In genomic region chr17:43403851-43404250, GRCm38 (mm10) we compare ENCODE assay signal across 28 mouse cellular contexts. TPM values are rescaled to one million over a fixed set of nuclear protein-coding genes. Genes with fewer than 3 reads are reported as not detected.
DNase-seq lines count a peak whose midpoint lies in the region; ATAC-seq lines count a peak whose summit lies in the region.
"Had no signal": no experiment of that assay in that cellular context is flagged by ENCODE, and none has a peak within 500 bp of the region (broad histone marks: within the 10 kb centered on the region; RNA-seq: fewer than 3 reads in every experiment).

No protein-coding gene starts in this region.

- H3K4me2 ChIP-seq in neural tube, embryonic 15.5 days = no peak overlapping the region
- H3K4me2 ChIP-seq: embryonic facial prominence, embryonic 13.5 days; embryonic facial prominence, embryonic 15.5 days; forebrain, embryonic 12.5 days had no signal

- WGBS in neural tube, embryonic 15.5 days = 42% methylated on average over 6 of the region's 6 CpGs

- H3K4me1 ChIP-seq in neural tube, embryonic 15.5 days = no peaks in the 10 kb centered on the region
- H3K4me1 ChIP-seq: embryonic facial prominence, embryonic 13.5 days; embryonic facial prominence, embryonic 15.5 days had no signal

- ATAC-seq in neural tube, embryonic 15.5 days (ENCODE audit: low FRiP score) = no peak
- ATAC-seq: CD4-positive, CD25-positive, alpha-beta regulatory T cell, adult 4 months; forebrain, embryonic 14.5 days; forebrain, embryonic 16.5 days had no signal

- no peak overlapping the region for H3K4me3 ChIP-seq in neural tube, embryonic 15.5 days (replicated peaks)
- H3K4me3 ChIP-seq: embryonic facial prominence, embryonic 13.5 days; embryonic facial prominence, embryonic 15.5 days; erythroblast, embryonic 14.5 days; forebrain, embryonic 10.5 days; forebrain, embryonic 12.5 days had no signal

- peak; percentile 72 for DNase-seq in heart, adult 11 months
- no peak for DNase-seq in heart, adult 18-20 months
- peak; percentile 24 for DNase-seq in ES-CJ7 (ENCODE audit: low read depth, low spot score)
- peak; percentile 53 for DNase-seq in ZHBTc4 (ENCODE audit: low read depth, low spot score)
- no peak for DNase-seq in kidney, postnatal 14 days
- DNase-seq in frontal cortex, postnatal 36 days (ENCODE audit: low spot score in 2 of 2) = no peak
- DNase-seq: adrenal gland, adult 2 months; adrenal gland, postnatal 10 days; adrenal gland, postnatal 25 days; B cell, adult 2 months; cerebellum, adult 11-12 months; cerebellum, adult 2 months; cerebellum, adult 9-10 months; cerebellum, postnatal 14 days; cerebellum, postnatal 36 days; embryo, embryonic 11 days had no signal

- H3K27me3 ChIP-seq in neural tube, embryonic 15.5 days (replicated peaks) = no peaks in the 10 kb centered on the region
- H3K27me3 ChIP-seq: CH12.LX; embryonic facial prominence, embryonic 13.5 days; embryonic facial prominence, embryonic 15.5 days; forebrain, embryonic 12.5 days had no signal

- H3K36me3 ChIP-seq in neural tube, embryonic 15.5 days = no peaks in the 10 kb centered on the region
- H3K36me3 ChIP-seq: embryonic facial prominence, embryonic 13.5 days; embryonic facial prominence, embryonic 15.5 days; forebrain, embryonic 10.5 days; forebrain, embryonic 12.5 days had no signal

- no peak overlapping the region for H3K9ac ChIP-seq in neural tube, embryonic 15.5 days (replicated peaks)
- H3K9ac ChIP-seq: embryonic facial prominence, embryonic 13.5 days; embryonic facial prominence, embryonic 15.5 days; forebrain, embryonic 12.5 days had no signal

- H3K9me3 ChIP-seq in neural tube, embryonic 15.5 days (replicated peaks) = no peaks in the 10 kb centered on the region
- H3K9me3 ChIP-seq: embryonic facial prominence, embryonic 13.5 days; embryonic facial prominence, embryonic 15.5 days; forebrain, embryonic 10.5 days; forebrain, embryonic 12.5 days had no signal

- peak overlapping the region; percentile 37; the same call in 1 of the 2 replicates for H3K27ac ChIP-seq in neural tube, embryonic 15.5 days (replicated peaks)
- H3K27ac ChIP-seq: embryonic facial prominence, embryonic 13.5 days; embryonic facial prominence, embryonic 15.5 days; forebrain, embryonic 10.5 days; forebrain, embryonic 12.5 days had no signal

RNA-seq across cellular contexts. Expression of gene Adgrf5, which starts 43.6 kb away (rescaled TPM):
- total RNA-seq in heart, adult 18-20 months (2021) = 100 to 1,000 TPM; 168 to 185 TPM
- polyA plus RNA-seq in neural tube, embryonic 15.5 days (2015; fragmentation: Nextera tagmentation; extraction: Ambion mirVana) = 7.3 and 9.4 TPM in 2 replicates
- total RNA-seq: CH12.LX; common myeloid progenitor, adult 5-6 weeks; MEL had no signal
- polyA plus RNA-seq: CD4-positive, CD25-positive, alpha-beta regulatory T cell, adult 4 months; erythroblast, embryonic 14.5 days had no signal

Comparison
In these comparisons a context has a peak if more than half of its experiments do, and no peak if none do; other contexts are left out.
1. DNase-seq: peak in heart, adult 11 months (single experiment), ES-CJ7 (single experiment) and ZHBTc4 (single experiment); none in heart, adult 18-20 months (0 of 2), kidney, postnatal 14 days (single experiment) and frontal cortex, postnatal 36 days (0 of 2).